Comparison of ENCODE assay signal across 8 mouse cellular contexts in genomic region chr8:70696946-70697345, GRCm38 (mm10). TPM values are rescaled to one million over a fixed set of nuclear protein-coding genes. Genes with fewer than 3 reads are reported as not detected.
DNase-seq lines count a peak whose midpoint lies in the region; ATAC-seq lines count a peak whose summit lies in the region.

No protein-coding gene starts in this region.

- H3K4me1 ChIP-seq in kidney, embryonic 15.5 days, result peaks cover 70% of the 10 kb centered on the region
- peaks cover 22% of the 10 kb centered on the region for H3K4me1 ChIP-seq in brown adipose tissue, adult 24 weeks (ENCODE audit: control insufficient read depth, insufficient read depth, insufficient read length, low read length)
- peaks cover 25% of the 10 kb centered on the region for H3K4me1 ChIP-seq in hindbrain, embryonic 11.5 days (replicated peaks; ENCODE audit: control insufficient read depth, insufficient read depth, low read length)
- peaks cover 49% of the 10 kb centered on the region for H3K4me1 ChIP-seq in midbrain, embryonic 13.5 days (replicated peaks)

- 31% methylated on average over 4 of the region's 4 CpGs for WGBS in kidney, embryonic 15.5 days
- WGBS in hindbrain, embryonic 11.5 days, result 55% methylated on average over 4 of the region's 4 CpGs
- whole genome bisulfite sequencing in midbrain, embryonic 13.5 days, result 51% methylated on average over 4 of the region's 4 CpGs

- peaks cover 4% of the 10 kb centered on the region for H3K36me3 ChIP-seq in kidney, embryonic 15.5 days
- no peaks in the 10 kb centered on the region for H3K36me3 ChIP-seq in hindbrain, embryonic 11.5 days (ENCODE audit: control insufficient read depth, insufficient read depth, low read length)
- peaks cover under 1% of the 10 kb centered on the region; the same call in 1 of the 2 replicates for H3K36me3 ChIP-seq in midbrain, embryonic 13.5 days

- H3K27me3 ChIP-seq in kidney, embryonic 15.5 days, result no peaks in the 10 kb centered on the region
- H3K27me3 ChIP-seq in hindbrain, embryonic 11.5 days (ENCODE audit: control insufficient read depth, insufficient read depth, low read length), result no peaks in the 10 kb centered on the region
- H3K27me3 ChIP-seq in midbrain, embryonic 13.5 days, result no peaks in the 10 kb centered on the region

- peak overlapping the region; percentile 100 for H3K27ac ChIP-seq in kidney, embryonic 15.5 days
- H3K27ac ChIP-seq in brown adipose tissue, adult 24 weeks (replicated peaks; ENCODE audit: low read depth, low read length), result peak overlapping the region; percentile 99
- peak overlapping the region; percentile 68 for H3K27ac ChIP-seq in hindbrain, embryonic 11.5 days (ENCODE audit: low read depth, low read length)
- peak overlapping the region; percentile 100 for H3K27ac ChIP-seq in midbrain, embryonic 13.5 days

- H3K4me3 ChIP-seq in kidney, embryonic 15.5 days (replicated peaks), result peak overlapping the region; percentile 26
- H3K4me3 ChIP-seq in brown adipose tissue, adult 24 weeks (ENCODE audit: insufficient read depth, low read depth, low read length), result no peak overlapping the region
- no peak overlapping the region for H3K4me3 ChIP-seq in hindbrain, embryonic 11.5 days (ENCODE audit: low read depth, low read length)
- H3K4me3 ChIP-seq in midbrain, embryonic 13.5 days (replicated peaks), result peak overlapping the region; percentile 23

- no peak for DNase-seq in kidney, adult 8-10 months
- DNase-seq in hindbrain, embryonic 11.5 days (ENCODE audit: low spot score), result no peak
- no peak for DNase-seq in layer of hippocampus, postnatal 36 days
- no peak for DNase-seq in gastrocnemius, postnatal 4 days (ENCODE audit: low spot score in 2 of 2)
- DNase-seq in MN1 (ENCODE audit: low spot score), result no peak

- peak overlapping the region; percentile 36 for H3K9ac ChIP-seq in kidney, embryonic 15.5 days
- H3K9ac ChIP-seq in hindbrain, embryonic 11.5 days (ENCODE audit: low read depth, low read length), result peak overlapping the region; percentile 40; the same call in 1 of the 2 replicates
- H3K9ac ChIP-seq in midbrain, embryonic 13.5 days (replicated peaks), result peak overlapping the region; percentile 51

- H3K4me2 ChIP-seq in kidney, embryonic 15.5 days, result peak overlapping the region; percentile 72
- H3K4me2 ChIP-seq in hindbrain, embryonic 11.5 days (replicated peaks; ENCODE audit: low read depth, low read length), result peak overlapping the region; percentile 50
- peak overlapping the region; percentile 53 for H3K4me2 ChIP-seq in midbrain, embryonic 13.5 days (replicated peaks)

- H3K9me3 ChIP-seq in kidney, embryonic 15.5 days (replicated peaks), result no peaks in the 10 kb centered on the region
- H3K9me3 ChIP-seq in hindbrain, embryonic 11.5 days (ENCODE audit: control insufficient read depth, low read length), result no peaks in the 10 kb centered on the region
- H3K9me3 ChIP-seq in midbrain, embryonic 13.5 days, result no peaks in the 10 kb centered on the region

- no peak for ATAC-seq in kidney, embryonic 15.5 days (replicated peaks; ENCODE audit: low FRiP score)
- no peak for ATAC-seq in hindbrain, embryonic 11.5 days (ENCODE audit: low FRiP score)
- no peak for ATAC-seq in midbrain, embryonic 13.5 days

RNA-seq across cellular contexts. Expression of gene Jund, which starts 1.8 kb away (rescaled TPM):
- polyA plus RNA-seq in kidney, embryonic 15.5 days (2015; fragmentation: Nextera tagmentation; extraction: Ambion mirVana), result 59.9 and 68.1 TPM in 2 replicates
- 106 and 111 TPM in 2 replicates for polyA plus RNA-seq in brown adipose tissue, adult 24 weeks (2012; ENCODE audit: insufficient read depth, insufficient read length, missing spikeins)
- polyA plus RNA-seq in hindbrain, embryonic 11.5 days (2014; fragmentation: Nextera tagmentation; extraction: Ambion mirVana), result 126 and 137 TPM in 2 replicates
- polyA plus RNA-seq in midbrain, embryonic 13.5 days (2015; fragmentation: Nextera tagmentation; extraction: Ambion mirVana), result 65.1 and 97.7 TPM in 2 replicates
- 100 to 1,000 TPM; 157 to 183 TPM for total RNA-seq in layer of hippocampus, postnatal 36 days (2021)
- 100 to 1,000 TPM; 201 to 228 TPM for total RNA-seq in gastrocnemius, postnatal 4 days (2021)

RNA-seq across cellular contexts. Expression of gene Iqcn, which starts 6.3 kb away (rescaled TPM):
- polyA plus RNA-seq in kidney, embryonic 15.5 days (2015; fragmentation: Nextera tagmentation; extraction: Ambion mirVana), result 0.03 and 0.09 TPM in 2 replicates
- polyA plus RNA-seq in brown adipose tissue, adult 24 weeks (2012; ENCODE audit: insufficient read depth, insufficient read length, missing spikeins), result not detected in 2 replicates
- 0.03 and 0.14 TPM in 2 replicates for polyA plus RNA-seq in hindbrain, embryonic 11.5 days (2014; fragmentation: Nextera tagmentation; extraction: Ambion mirVana)
- polyA plus RNA-seq in midbrain, embryonic 13.5 days (2015; fragmentation: Nextera tagmentation; extraction: Ambion mirVana), result 0.07 and 0.08 TPM in 2 replicates
- under 1 TPM; 0.08 to 0.10 TPM for total RNA-seq in layer of hippocampus, postnatal 36 days (2021)
- not detected for total RNA-seq in gastrocnemius, postnatal 4 days (2021)

RNA-seq across cellular contexts. Expression of gene Gm3336, which starts 21.4 kb away (rescaled TPM):
- 0.55 and 0.83 TPM in 2 replicates for polyA plus RNA-seq in kidney, embryonic 15.5 days (2015; fragmentation: Nextera tagmentation; extraction: Ambion mirVana)
- polyA plus RNA-seq in brown adipose tissue, adult 24 weeks (2012; ENCODE audit: insufficient read depth, insufficient read length, missing spikeins), result not detected in 2 replicates
- polyA plus RNA-seq in hindbrain, embryonic 11.5 days (2014; fragmentation: Nextera tagmentation; extraction: Ambion mirVana), result not detected in 2 replicates
- not detected in 2 replicates for polyA plus RNA-seq in midbrain, embryonic 13.5 days (2015; fragmentation: Nextera tagmentation; extraction: Ambion mirVana)
- total RNA-seq in layer of hippocampus, postnatal 36 days (2021), result not detected
- not detected for total RNA-seq in gastrocnemius, postnatal 4 days (2021)

RNA-seq across cellular contexts. Expression of gene Lsm4, which starts 23.9 kb away (rescaled TPM):
- polyA plus RNA-seq in kidney, embryonic 15.5 days (2015; fragmentation: Nextera tagmentation; extraction: Ambion mirVana), result 291 and 295 TPM in 2 replicates
- 89.4 and 121 TPM in 2 replicates for polyA plus RNA-seq in brown adipose tissue, adult 24 weeks (2012; ENCODE audit: insufficient read depth, insufficient read length, missing spikeins)
- 282 and 299 TPM in 2 replicates for polyA plus RNA-seq in hindbrain, embryonic 11.5 days (2014; fragmentation: Nextera tagmentation; extraction: Ambion mirVana)
- polyA plus RNA-seq in midbrain, embryonic 13.5 days (2015; fragmentation: Nextera tagmentation; extraction: Ambion mirVana), result 176 and 201 TPM in 2 replicates
- total RNA-seq in layer of hippocampus, postnatal 36 days (2021), result 10 to 100 TPM; 60.3 to 68.5 TPM
- total RNA-seq in gastrocnemius, postnatal 4 days (2021), result 10 to 100 TPM; 70.1 to 84.7 TPM

RNA-seq across cellular contexts. Expression of gene Pde4c, which starts 26.6 kb away (rescaled TPM):
- 7.6 and 9.4 TPM in 2 replicates for polyA plus RNA-seq in kidney, embryonic 15.5 days (2015; fragmentation: Nextera tagmentation; extraction: Ambion mirVana)
- 0.36 and 1.7 TPM in 2 replicates for polyA plus RNA-seq in brown adipose tissue, adult 24 weeks (2012; ENCODE audit: insufficient read depth, insufficient read length, missing spikeins)
- 0.09 TPM in 1 of 2 replicates, not detected in the other for polyA plus RNA-seq in hindbrain, embryonic 11.5 days (2014; fragmentation: Nextera tagmentation; extraction: Ambion mirVana)
- polyA plus RNA-seq in midbrain, embryonic 13.5 days (2015; fragmentation: Nextera tagmentation; extraction: Ambion mirVana), result 0.15 and 0.28 TPM in 2 replicates
- 1 to 10 TPM; 1.5 to 2.4 TPM for total RNA-seq in layer of hippocampus, postnatal 36 days (2021)
- total RNA-seq in gastrocnemius, postnatal 4 days (2021), result 1 to 10 TPM; 1.4 to 1.5 TPM

Comparison
In these comparisons a context has a peak if more than half of its experiments do, and no peak if none do; other contexts are left out.
1. H3K4me3 ChIP-seq: peak in kidney, embryonic 15.5 days (single experiment) and midbrain, embryonic 13.5 days (single experiment); none in brown adipose tissue, adult 24 weeks (single experiment) and hindbrain, embryonic 11.5 days (single experiment).
2. Peak in every context shown above with its lines, with median percentiles within 50 percentile points of each other: H3K27ac ChIP-seq, H3K4me2 ChIP-seq and H3K9ac ChIP-seq.